Mouse (Mus musculus) neutrophil, adult 5-6 weeks (primary cell): ENCODE data around the gene Calcoco1. TPM values are rescaled to one million over a fixed set of nuclear protein-coding genes. Genes with fewer than 3 reads are reported as not detected.
"Not testable (repeated sequence)": the region's sequence is repeated elsewhere in the genome, so short reads cannot be mapped to it uniquely, and the experiment has no call there.

Experiments used
- ATAC-seq: fragments of 151-379, 151-347 bp; 2 replicates; pipeline ENCODE4 v1.8.0; 2017; ENCODE audit warnings: mild to moderate bottlenecking, moderate TSS enrichment; ENCODE audit not compliant: insufficient number of reproducible peaks, poor library complexity, low FRiP score, severe bottlenecking; ENCODE audit errors: extremely low read depth
- total RNA-seq: library from RNA; stranded (forward); fragments of 200-1000 nt; gene quantifications from 2 replicates; pipeline ENCODE4 v1.2.3, GENCODE M21; 2017

Gene Calcoco1
- total RNA-seq, 1 experiment from 2014 or later: 97.1 TPM

DNA sequence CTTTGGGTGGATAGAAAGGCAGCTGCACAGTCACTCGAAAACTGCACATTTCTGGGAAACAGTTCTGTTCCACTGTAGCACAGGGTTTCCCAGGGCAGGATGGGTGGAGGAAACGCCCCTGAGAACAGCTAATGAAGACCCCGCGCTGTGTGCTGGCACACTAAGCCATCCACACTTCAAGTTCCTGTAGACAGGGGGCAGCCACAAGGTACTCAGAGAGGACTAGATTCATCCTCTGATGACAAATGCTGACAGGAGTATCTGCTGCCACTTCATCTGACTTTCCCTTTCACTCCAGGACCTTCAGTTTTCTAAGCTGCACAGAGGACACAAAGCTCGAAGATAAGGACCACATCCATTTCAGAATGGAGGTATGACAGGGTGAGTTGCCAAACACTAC lies 17.2 kb downstream of the Calcoco1 start:
- ATAC-seq: no peak

DNA sequence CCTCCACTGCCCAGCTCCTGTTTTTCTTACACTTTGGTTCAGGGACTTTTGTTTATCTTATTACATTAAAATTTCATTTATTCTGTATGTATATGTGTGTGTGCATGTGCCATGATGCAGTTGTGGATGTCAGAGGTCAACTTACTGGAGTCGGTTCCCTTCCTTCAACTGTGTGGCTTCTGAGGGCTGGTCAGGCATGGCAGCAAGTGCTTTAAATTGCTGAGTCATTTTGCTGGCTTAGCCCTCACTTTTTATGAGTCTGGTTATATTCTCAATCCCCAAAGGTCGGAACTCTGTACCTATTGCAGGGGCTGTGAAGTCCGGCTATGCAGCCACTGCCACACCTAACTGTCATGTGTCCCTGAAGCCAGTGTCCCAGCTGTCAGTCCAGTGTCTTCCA lies 19.0 kb downstream of the Calcoco1 start:
- no peak for ATAC-seq

DNA sequence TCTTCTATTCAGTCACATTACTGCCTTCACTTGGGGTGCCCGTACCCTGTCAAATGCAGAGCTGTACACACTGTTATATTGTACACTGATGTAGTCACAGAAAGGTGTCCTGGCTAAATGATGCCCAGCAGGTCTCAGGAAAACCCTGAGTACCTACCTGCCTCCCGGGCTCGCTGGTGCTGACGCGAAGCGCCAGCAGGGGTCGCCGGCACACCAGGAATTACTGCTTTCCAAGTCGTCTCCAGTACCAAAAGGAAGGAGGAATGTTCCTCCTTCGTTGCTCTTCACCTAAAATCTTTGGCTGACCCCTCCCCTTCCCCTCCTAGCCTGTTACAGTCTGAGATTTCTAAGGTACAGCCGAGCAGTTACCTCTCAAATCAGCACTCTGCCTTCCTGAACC lies 23.8 kb downstream of the Calcoco1 start:
- no peak for ATAC-seq

DNA sequence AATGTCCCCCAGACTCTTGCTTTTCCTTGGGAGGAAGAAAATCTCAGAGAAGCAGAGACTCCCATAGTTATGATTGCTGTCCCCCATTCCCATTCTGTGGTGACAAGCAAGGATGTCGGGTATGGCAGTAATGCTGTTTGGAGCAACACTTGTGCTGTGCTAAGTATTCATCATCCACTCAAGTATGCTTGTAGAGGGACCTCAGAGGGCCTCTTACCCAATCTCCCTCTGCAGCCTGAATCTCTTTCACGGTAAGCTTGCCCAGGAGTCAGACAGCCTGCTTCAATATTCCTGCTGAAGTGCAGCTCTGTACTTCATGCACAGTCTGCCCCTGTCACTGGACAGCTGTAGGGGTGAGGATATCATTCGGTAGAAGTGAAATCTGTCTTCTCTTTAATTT lies 25.1 kb downstream of the Calcoco1 start:
- no peak for ATAC-seq

DNA sequence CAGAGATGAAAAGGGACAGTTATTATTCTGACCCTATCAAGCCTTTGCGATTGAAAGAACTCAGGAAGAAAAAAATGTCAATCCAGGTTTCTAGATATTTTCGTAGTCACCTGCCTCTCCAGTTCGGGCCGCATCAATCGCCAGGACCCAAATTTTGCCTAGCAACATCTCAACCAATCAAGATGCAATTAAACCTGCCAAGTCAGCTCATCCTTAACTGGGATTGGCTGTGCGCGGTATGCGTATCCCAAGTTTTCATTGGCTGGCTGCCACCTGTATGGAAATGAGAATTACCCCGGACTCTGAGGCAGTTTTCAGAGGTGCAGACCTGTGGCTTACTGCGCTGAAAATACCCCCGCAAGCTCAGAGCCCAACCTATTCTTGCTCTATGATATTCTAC lies 28.4 kb downstream of the Calcoco1 start:
- no peak for ATAC-seq

DNA sequence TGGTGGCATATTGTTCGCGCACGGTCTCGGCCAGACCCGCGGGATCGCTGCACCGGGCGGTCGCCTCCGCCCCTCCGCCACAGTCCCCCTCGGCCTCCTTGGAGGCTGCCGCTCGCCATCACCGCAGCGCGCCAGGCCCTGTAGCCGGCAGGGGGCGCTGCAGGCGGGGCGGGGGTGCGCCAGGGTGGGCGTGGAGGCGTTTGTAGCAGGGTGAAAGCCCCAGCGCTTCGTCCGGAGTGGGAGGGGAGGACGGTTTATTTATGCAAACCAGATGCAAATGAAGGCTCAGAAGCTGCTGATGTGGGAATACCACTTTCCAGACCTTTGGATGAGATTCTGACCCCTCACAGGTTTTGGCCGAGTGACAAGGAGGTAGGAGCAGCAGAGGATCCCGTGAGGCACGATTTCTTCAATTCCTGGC lies 29.0 kb downstream of the Calcoco1 start:
- ATAC-seq: no peak

DNA sequence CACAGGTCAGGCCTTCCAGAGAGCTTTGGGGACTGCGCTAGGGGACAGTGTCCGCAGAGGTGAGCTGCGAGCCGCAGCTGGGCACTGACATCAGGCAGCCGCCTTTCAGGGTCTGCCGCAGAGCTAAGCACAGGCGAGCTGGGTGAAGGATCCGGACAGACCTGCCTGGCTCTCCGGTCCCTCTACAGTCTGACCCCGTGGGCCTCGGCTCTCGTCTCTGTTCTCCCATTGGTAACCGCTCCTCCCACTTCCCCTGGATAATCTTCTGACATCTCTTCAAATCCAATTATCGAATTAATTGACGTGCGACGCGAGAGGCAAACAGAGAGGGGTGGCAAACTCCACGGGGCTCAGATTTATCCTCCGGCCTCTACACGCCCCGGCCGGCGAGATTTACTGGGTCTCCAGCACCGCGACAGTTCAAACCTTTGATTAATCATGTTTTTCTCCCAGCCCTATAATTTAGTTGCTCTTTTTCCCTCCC lies 29.6 kb downstream of the Calcoco1 start:
- no peak for ATAC-seq

DNA sequence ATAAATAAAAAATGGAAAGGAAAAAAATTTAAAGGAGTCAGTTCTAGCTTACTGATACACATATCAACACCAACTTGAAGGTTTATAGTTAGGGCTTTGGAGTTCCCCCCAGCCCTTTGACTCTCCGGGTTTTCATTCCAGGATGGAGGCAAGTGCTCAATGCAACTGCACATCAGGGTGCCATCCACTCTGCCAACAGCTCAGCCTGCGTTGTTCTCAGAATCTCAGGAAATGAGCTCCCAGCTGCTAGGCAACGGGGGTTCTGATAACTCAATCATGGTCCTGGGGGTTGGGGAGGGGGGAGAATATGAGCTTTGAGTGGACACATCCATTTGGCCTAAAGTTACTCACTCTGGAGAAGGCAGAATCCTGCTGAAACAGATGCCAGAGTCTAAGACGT lies 36.2 kb downstream of the Calcoco1 start:
- no peak for ATAC-seq

DNA sequence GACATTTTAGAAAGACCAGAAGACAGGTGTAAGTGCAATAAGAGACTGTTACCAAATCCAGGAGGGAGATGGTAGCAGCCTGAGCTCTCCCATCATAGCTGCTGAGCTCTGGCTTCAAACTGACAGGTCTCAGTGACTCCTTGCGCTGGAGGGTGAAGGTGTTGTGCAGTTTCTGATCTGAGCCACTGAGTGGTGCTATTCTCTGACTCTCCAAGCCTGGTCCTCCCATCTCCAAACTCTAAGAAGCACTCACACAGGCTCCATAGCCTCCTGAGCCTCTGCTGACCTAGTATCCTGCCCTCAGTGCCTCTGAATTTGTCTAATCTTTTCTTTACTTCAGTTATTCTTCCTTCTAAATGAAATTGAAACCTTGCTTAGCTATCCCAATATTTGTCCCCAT lies 38.3 kb downstream of the Calcoco1 start:
- ATAC-seq: no peak

DNA sequence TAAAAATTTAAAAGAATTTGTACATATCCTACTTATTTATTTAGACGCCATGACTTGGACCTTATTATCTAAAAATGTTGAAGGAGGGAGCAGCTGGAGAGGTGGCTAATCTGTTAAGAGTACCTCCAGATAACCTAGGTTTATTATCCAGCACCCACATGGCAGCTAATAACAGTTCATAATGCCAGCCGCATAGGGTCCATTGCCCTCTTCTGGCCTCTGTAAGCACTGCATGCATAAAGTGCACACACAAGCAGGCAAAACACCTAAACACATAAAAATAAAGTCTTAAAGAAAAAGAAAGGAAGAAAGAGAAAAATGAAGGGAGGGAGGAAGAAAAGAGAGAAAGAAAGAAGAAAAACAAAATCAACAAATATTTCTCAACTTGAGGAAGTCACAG lies 45.6 kb downstream of the Calcoco1 start:
- ATAC-seq: no peak

DNA sequence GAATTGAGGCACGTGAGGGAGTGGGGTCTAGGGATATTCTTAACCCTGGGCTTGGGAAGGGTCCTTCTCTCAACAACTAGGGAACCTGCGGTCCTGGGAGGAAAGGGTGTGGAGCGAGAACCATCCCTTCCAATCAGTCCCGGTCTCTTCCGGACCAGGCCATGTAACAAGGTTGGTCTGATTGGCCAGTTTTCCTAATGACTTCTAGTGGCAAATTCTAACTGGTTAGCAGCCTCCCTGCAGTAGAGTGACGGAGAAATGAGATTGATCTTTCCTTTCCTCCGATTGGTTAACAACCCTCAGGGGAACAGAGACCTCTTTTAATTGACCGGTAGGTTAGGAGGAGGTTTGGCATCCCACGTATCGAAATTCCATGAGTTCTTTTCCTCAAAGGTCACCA lies 48.4 kb downstream of the Calcoco1 start:
- ATAC-seq: no peak

DNA sequence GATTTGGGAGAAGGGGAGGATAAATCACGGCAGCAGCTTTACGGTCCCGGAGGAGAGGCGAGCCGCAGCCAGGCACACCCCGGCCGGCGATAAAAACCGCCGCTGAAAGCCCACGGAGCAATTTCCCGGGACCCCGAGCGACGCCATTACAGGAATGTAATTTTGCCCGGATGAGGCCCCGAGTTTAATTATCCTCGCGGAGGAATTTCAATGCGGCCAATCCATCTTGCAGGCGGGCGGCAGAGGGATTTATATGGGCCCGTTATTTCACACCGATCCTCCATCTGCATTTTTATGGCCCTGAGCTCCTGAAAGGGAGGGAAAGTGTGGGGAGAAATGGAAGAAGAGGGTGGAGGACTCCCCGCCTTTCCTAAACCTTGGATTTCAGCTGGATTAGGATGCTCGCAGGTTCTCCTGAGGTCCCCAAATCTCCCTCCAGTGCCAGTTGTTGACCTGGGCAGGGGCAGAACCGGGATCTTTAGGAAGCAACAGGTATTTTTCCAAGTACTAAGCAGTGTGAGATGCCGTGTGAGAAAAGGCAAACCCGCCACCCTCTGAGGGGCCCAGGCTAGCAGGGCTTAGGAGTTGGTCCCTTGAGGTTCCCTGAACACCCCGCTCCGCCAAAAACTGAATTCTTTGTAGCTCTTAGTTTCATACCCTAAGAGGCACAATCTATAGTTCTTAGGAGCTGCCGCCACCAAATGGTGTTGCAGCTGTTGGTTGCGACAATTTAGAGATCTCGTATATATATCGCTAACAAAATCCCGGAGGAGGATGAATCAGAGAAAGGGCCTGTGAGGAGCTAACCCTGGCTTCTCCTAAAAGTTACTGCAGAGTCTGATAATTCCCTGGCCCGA lies 49.5 kb downstream of the Calcoco1 start, which contains the start of gene Atp5g2:
Gene Atp5g2, minus strand, starts transcription at position 138 of the 857 bp plus-strand sequence.
- ATAC-seq: no peak

DNA sequence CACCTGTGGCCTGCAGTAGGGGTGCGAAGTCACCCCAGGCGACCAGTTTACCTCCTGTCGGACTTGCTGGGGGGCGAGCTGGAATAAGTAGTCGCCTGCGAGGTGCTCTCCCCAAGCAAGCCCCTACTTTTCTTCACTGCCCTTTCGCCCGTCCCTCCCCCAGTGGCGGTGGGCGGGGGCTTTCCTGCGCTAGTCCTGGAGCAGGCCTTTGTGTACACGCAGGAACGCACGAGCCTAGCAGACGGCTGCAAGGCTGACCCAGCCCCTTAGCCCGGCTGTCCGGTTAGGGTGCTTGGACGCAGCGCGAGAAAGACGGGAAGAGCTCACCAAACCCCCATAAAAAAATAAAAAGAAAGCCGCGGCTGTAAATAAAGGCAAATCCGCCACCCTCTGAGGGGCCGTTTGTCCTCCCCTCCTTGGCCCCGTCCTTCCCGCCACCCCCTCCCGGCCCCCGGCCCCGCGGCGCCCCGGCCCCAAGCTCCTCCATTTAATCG lies 50.2 kb downstream of the Calcoco1 start:
- no peak for ATAC-seq

DNA sequence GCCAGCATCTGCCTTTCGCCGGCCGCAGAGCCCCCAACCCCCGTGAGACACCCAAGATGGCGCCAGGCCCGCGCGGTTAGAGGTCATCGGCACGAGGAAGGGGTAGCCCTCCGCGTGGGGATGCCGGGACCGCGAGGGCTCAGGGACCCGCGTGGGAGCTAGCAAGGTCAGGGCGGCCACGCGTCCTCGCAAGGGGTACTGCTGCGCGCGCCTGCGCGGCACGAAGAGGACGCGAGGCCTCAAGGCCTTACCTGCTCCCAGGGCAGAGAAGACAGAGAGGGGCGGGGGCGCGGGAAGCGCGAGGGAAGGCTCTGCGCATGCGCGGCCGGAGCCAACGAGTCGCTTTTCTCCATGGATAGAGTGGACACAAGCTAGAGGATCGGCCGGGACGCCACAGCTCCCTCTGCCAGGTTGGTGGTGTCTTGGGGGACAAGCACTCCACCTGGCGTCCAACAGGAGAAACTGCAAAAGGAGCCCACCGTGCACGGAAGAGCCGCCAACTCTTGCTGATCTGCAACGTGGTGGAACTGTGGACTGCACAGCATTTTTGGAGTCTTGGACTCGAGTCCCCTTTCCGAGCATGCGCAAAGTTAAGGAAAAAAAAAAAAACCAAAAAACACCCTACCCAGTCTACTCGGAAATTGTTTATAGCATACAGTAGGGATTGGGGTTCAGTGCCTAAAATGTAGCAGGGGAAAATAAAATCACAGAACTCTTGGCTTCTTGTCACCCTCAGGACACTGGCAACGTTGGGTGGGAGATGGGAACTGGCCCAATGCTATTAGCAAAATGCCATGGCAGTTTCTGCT lies 51.0 kb downstream of the Calcoco1 start:
- peak; percentile 99 for ATAC-seq

DNA sequence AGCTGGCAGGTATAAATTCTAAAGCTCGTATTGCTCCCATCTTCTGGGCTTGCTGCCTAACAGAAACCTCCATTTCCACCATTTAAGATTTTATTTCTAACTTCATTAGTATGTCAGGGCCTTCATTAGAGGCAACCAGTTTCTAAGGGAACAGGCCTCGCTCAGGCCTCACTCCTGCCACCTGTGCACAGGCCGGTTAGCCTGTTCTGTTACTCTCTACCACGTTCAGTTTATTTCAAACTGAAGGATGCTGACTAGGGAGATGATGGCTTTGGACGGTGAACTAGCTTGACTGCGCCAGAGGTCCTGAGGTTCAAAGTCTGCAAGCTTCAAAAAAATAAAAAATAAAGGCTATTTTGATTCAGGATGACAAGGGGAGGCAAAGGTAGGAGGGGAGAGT lies 51.7 kb downstream of the Calcoco1 start:
- no peak for ATAC-seq

DNA sequence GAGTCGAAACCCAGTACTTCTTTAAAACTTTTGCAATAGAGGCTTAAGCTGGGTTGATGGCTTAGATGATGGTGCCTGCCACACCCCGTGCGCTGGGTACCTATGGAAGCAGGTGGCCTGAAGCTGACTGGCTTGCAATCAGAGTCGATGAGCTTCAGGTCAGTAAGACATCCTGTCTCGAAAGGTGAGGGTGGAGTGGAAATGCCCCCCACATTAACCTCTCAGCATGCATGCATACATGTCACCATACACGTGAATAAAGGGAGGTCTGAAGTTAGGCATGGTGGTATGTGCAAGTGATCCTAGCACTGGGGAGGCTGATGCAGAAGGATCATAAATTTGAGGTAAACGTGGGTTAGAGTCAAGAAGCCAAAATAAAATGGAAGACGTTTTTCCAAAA lies 52.4 kb downstream of the Calcoco1 start:
- ATAC-seq: no peak

DNA sequence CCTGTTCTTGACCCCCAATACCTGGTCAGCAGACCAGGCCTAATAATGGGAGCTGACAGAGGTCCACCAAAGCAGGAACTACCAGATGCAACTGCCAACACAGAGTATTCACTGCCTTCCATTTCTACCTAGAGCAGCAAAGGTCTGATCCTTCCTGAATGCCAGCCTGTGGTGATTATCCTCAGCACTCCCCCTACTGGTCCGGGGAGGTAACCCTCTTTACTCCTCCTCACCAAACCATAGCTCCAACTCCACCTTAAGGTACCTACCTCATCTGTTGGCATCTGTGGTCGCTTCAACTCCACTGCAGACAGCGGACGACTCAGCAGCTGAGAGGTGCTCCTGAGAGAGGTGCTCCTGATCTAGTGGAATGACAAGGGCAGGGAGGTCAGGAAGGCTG lies 56.5 kb downstream of the Calcoco1 start:
- ATAC-seq: peak; percentile 81

DNA sequence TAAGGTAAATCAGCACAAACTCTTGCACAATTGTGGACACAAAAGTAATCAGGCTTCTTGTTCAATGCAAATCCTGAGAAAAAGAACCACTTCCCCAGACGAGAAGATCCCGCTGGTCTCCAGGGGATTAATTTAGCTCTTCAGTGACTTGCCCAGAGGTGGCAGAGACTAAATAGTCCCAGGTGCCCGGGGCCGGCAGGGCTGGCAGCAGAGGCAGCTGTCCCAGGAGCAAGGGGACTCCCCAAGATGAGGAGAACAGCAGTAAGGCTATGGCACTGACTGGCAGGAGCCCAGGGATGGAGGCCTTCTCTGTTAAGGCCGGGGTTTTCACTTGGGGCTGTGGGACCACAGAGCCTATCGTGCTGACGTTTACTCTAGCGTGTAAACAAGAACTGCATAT lies 58.2 kb downstream of the Calcoco1 start:
- ATAC-seq: no peak

DNA sequence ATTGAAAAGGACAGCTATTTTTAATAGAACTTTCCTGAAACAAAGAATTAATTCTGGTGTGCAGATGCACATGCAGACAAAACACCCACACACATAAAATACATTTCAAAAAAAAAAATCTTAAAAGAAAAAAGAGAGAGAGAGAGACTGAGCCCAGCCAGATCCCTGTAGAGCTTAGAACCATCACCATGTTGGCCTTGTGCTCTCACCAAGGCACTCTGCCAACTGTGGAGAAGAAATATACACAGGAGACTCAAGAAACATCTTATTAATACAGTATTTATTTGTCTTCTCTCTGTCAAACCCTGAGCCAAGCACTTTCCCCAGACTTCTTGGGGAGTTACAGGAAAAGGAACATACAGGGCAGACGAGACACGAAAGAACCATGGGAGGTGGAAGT lies 59.4 kb downstream of the Calcoco1 start:
- not testable (repeated sequence) for ATAC-seq

DNA sequence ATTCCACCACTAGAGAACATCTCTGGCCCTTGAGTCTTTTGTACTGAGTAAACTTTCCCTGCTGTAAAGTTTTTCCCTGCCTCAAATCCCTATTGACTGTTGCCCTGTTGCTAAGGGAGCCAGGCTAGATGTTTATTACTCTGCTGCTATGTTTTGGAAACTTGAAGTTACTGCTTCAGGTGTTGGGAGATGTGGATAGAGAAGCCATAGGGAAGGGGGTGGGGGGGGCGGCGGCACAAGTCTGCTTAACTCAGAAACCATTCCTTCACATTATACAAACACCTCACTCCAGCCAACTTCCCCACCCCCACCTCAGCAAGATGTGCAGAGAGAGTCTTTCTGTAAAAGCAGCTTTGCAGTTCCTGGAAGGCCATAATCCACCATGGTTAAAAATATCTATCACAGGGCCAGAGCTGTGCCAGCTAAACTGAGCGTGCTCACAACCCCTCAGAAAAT lies 64.0 kb downstream of the Calcoco1 start:
- ATAC-seq: no peak
